Mouse (Mus musculus) liver, postnatal 0 days (tissue): ENCODE measurements at regions not wholly inside any gene's neighbourhood (a gene's known extent, or its start where the extent isn't known, plus 50 kb on each side); places are given as distances from the start of the nearest gene placed in this dataset.

Experiments
- CTCF ChIP-seq: sonication (generic); IDR thresholded peaks from 2 replicates; pipeline ENCODE4 v1.5.1; 2016; ENCODE audit warnings: antibody characterized with exemption, low read depth
- EP300 ChIP-seq: IDR thresholded peaks from 2 replicates; pipeline ENCODE4 v1.6.1; 2016; ENCODE audit warnings: antibody characterized with exemption, low read depth, mild to moderate bottlenecking

- no peak for TF ChIP-seq CTCF
- no peak for TF ChIP-seq EP300
These were observed 62.7 kb upstream of the Rasgrf1 start for GRCm38 (mm10) chr9:89846973-89847372.
